Mouse (Mus musculus) liver, embryonic 14.5 days (tissue): ENCODE data around the gene Nrsn2. TPM values are rescaled to one million over a fixed set of nuclear protein-coding genes. Genes with fewer than 3 reads are reported as not detected.

Experiments
- ATAC-seq: fragments of 200-750 bp; cut with Nextera tagmentation; 2 replicates; pipeline ENCODE4 v1.8.0; 2017; ENCODE audit warnings: moderate number of reproducible peaks, mild to moderate bottlenecking, moderate library complexity; ENCODE audit not compliant: insufficient read depth
- DNase-seq, 3 experiments: peaks; one replicate each; pipeline ENCODE4 v3.0.0-alpha.2; 2012 to 2013; ENCODE audit warnings: low read depth in 3 of 3, low spot score in 3 of 3
- H3K27ac ChIP-seq: fragments of 300-500 bp; sonication (generic); 2 replicates; pipeline ENCODE4 v1.5.1; 2014; ENCODE audit warnings: moderate library complexity, mild to moderate bottlenecking, control low read depth, inconsistent platforms
- H3K27me3 ChIP-seq: fragments of 300-500 bp; sonication (generic); 2 replicates; pipeline ENCODE4 v1.6.1; 2014; ENCODE audit warnings: mild to moderate bottlenecking, low read length, moderate library complexity; ENCODE audit not compliant: control insufficient read depth, insufficient read depth
- H3K36me3 ChIP-seq: fragments of 300-500 bp; sonication (generic); replicated peaks from 2 replicates; pipeline ENCODE4 v1.6.1; 2014; ENCODE audit warnings: low read depth; ENCODE audit not compliant: control insufficient read depth, insufficient read depth
- H3K4me1 ChIP-seq, 2 experiments: fragments of 200-500 bp in 1 of 2; fragments of 300-500 bp in 1 of 2; sonication (generic) in 1 of 2; replicated peaks; 2 replicates each; pipeline ENCODE4 v1.6.1; 2012 to 2014; ENCODE audit warnings: antibody characterized with exemption in 1 of 2, inconsistent platforms in 1 of 2, low read length in 1 of 2; ENCODE audit not compliant: control insufficient read depth in 2 of 2, insufficient read depth in 2 of 2
- H3K4me2 ChIP-seq: fragments of 300-500 bp; sonication (generic); 2 replicates; pipeline ENCODE4 v1.6.1; 2014; ENCODE audit warnings: low read depth, mild to moderate bottlenecking, control low read depth, moderate library complexity
- H3K4me3 ChIP-seq, 2 experiments: fragments of 200-500 bp in 1 of 2; fragments of 300-500 bp in 1 of 2; sonication (generic) in 1 of 2; 2 replicates each; pipeline ENCODE4 v1.5.1; 2012 to 2014; ENCODE audit warnings: low read depth in 2 of 2, low read length in 2 of 2, mild to moderate bottlenecking in 2 of 2, control low read depth in 1 of 2, inconsistent platforms in 1 of 2, moderate library complexity in 1 of 2; ENCODE audit not compliant: insufficient read depth in 1 of 2
- H3K9ac ChIP-seq: fragments of 300-500 bp; sonication (generic); replicated peaks from 2 replicates; pipeline ENCODE4 v1.6.1; 2014; ENCODE audit warnings: mild to moderate bottlenecking, control low read depth, moderate library complexity
- H3K9me3 ChIP-seq: fragments of 300-500 bp; sonication (generic); 2 replicates; pipeline ENCODE4 v1.6.1; 2016; ENCODE audit warnings: low read length, mixed read lengths; ENCODE audit not compliant: control insufficient read depth
- CTCF ChIP-seq: IDR thresholded peaks from 2 replicates; pipeline ENCODE4 v1.5.1; 2016; ENCODE audit warnings: antibody characterized with exemption, low read depth, control low read depth
- EP300 ChIP-seq: IDR thresholded peaks from 2 replicates; pipeline ENCODE4 v1.6.1; 2016; ENCODE audit warnings: antibody characterized with exemption, low read depth
- WGBS: fragments of 180-500 bp; shearing (Covaris S2); extraction: QIAGEN DNeasy Blood & Tissue Kit; methylation state at CpG from one replicate; pipeline ENCODE4 v1.1.7; 2014; ENCODE audit not compliant: insufficient replicate concordance; 5-methylcytosine and 5-hydroxymethylcytosine counted together
- polyA plus RNA-seq, 2 experiments: library from polyadenylated mRNA; depleted of rRNA in 1 of 2; stranded (reverse) in 1 of 2; unstranded in 1 of 2; fragments of >200 nt; fragmentation: Nextera tagmentation in 1 of 2; extraction: Ambion mirVana in 1 of 2; gene quantifications; 2 replicates each; pipeline versions ENCODE4 v1.2.1 to v1.2.3; 2012 to 2014

The Nrsn2 gene
- polyA plus RNA-seq, 2 experiments = not detected

GRCm38 (mm10) chr2:152410971-152411371 is 34.5 kb upstream of the Nrsn2 start:
- Histone ChIP-seq H3K27me3 (no peaks in the 10 kb centered on the region), H3K9me3 (no peaks in the 10 kb centered on the region), H3K4me3 (peak overlapping the region; percentile 4 to 20; a peak in 2 of 4 replicates), H3K4me2 (peak overlapping the region; percentile 90), H3K27ac (no peak overlapping the region), H3K36me3 (peaks cover 5% of the 10 kb centered on the region; the same call in 1 of the 2 replicates), H3K9ac (peak overlapping the region; percentile 18), H3K4me1 (peaks cover 22 to 31% of the 10 kb centered on the region in 2 experiments)
- 8% methylated on average over 15 of the region's 15 CpGs for WGBS
- no peak for TF ChIP-seq CTCF
- no peak for TF ChIP-seq EP300
- ATAC-seq = no peak
- DNase-seq = no peak

GRCm38 (mm10) chr2:152409781-152410180 is 33.3 kb upstream of the Nrsn2 start:
- DNase-seq (no peak), ATAC-seq (no peak)
- Histone ChIP-seq H3K9ac (no peak overlapping the region), H3K27ac (no peak overlapping the region), H3K4me3 (no peak overlapping the region), H3K27me3 (no peaks in the 10 kb centered on the region), H3K9me3 (no peaks in the 10 kb centered on the region), H3K36me3 (peaks cover 5% of the 10 kb centered on the region; the same call in 1 of the 2 replicates), H3K4me2 (no peak overlapping the region), H3K4me1 (peaks cover 27 to 32% of the 10 kb centered on the region in 2 experiments)
- TF ChIP-seq EP300 (no peak), CTCF (no peak)
- 78% methylated on average over 6 of the region's 6 CpGs for WGBS

- DNase-seq (peak; percentile 95 to 96 (median 95)), ATAC-seq (peak; percentile 99)
- Histone ChIP-seq H3K36me3 (no peaks in the 10 kb centered on the region), H3K4me1 (peaks cover 16 to 23% of the 10 kb centered on the region in 2 experiments), H3K4me2 (peak overlapping the region; percentile 85), H3K9me3 (no peaks in the 10 kb centered on the region), H3K4me3 (peak overlapping the region; percentile 52 to 60), H3K27ac (peak overlapping the region; percentile 36; the same call in 1 of the 2 replicates), H3K27me3 (no peaks in the 10 kb centered on the region), H3K9ac (peak overlapping the region; percentile 68)
- 0% methylated on average over 19 of the region's 19 CpGs for WGBS
- TF ChIP-seq EP300 (no peak), CTCF (no peak)
These were observed 29.7 kb upstream of the Nrsn2 start for GRCm38 (mm10) chr2:152406126-152406525.

- Histone ChIP-seq H3K9ac (peak overlapping the region; percentile 27), H3K4me2 (peak overlapping the region; percentile 91), H3K4me1 (peaks cover 14 to 25% of the 10 kb centered on the region in 2 experiments), H3K27ac (no peak overlapping the region), H3K36me3 (no peaks in the 10 kb centered on the region), H3K9me3 (no peaks in the 10 kb centered on the region), H3K27me3 (no peaks in the 10 kb centered on the region), H3K4me3 (peak overlapping the region; percentile 48 to 76)
- ATAC-seq = no peak
- DNase-seq = no peak
- 5% methylated on average over 13 of the region's 13 CpGs for whole genome bisulfite sequencing
- TF ChIP-seq CTCF (no peak), EP300 (no peak)
These were observed 22.7 kb upstream of the Nrsn2 start for GRCm38 (mm10) chr2:152399122-152399542.

- DNase-seq = peak; percentile 85 to 89 (median 88)
- Histone ChIP-seq H3K27me3 (no peaks in the 10 kb centered on the region), H3K4me3 (peak overlapping the region; percentile 74 to 76), H3K4me1 (peaks cover 18 to 28% of the 10 kb centered on the region in 2 experiments), H3K27ac (peak overlapping the region; percentile 78), H3K9ac (peak overlapping the region; percentile 83), H3K4me2 (peak overlapping the region; percentile 91), H3K36me3 (no peaks in the 10 kb centered on the region), H3K9me3 (no peaks in the 10 kb centered on the region)
- ATAC-seq = peak; percentile 79
- no peak for TF ChIP-seq EP300
- TF ChIP-seq CTCF = peak; percentile 29; the same call in 1 of the 2 replicates
- WGBS = under 1% methylated on average over 38 of the region's 38 CpGs
These were observed 22.3 kb upstream of the Nrsn2 start for GRCm38 (mm10) chr2:152398691-152399090.
